Comparison of ENCODE assay signal across 28 mouse cellular contexts in the genomic region with DNA sequence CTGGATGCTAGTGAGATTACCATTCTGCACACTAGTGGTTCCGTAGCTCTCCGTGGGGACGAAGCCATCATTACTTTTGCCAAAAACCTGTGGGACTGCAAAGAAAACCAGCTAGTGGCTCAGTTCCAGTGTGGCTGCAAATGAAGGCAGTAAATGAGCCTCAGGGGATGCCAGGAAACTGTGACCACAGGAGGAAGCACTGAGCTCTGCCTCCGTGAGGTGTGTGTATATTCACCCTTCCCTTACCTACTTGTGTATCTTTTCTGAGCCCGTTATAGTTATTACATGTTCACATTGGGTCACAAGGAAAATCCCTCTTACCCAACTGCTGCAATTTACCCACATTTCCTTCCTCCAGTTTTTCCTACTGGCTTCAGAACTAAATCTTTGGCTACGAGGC. TPM values are rescaled to one million over a fixed set of nuclear protein-coding genes. Genes with fewer than 3 reads are reported as not detected.
A peak's percentile ranks its signal among the peaks of the same experiment; 100 is the strongest.
DNase-seq lines count a peak whose midpoint lies in the region; ATAC-seq and TF ChIP-seq lines count a peak whose summit lies in the region.
"Had no signal": no experiment of that assay in that cellular context is flagged by ENCODE, and none has a peak within 500 bp of the region (broad histone marks: within the 10 kb centered on the region; RNA-seq: fewer than 3 reads in every experiment).

No protein-coding gene starts in this region.

- no peaks in the 10 kb centered on the region for H3K36me3 ChIP-seq in liver, embryonic 15.5 days (replicated peaks)
- H3K36me3 ChIP-seq: embryonic facial prominence, embryonic 15.5 days; forebrain, embryonic 10.5 days; forebrain, embryonic 15.5 days; G1E; heart, embryonic 15.5 days; hindbrain, embryonic 15.5 days had no signal

- H3K4me2 ChIP-seq in liver, embryonic 15.5 days: no peak overlapping the region
- H3K4me2 ChIP-seq: embryonic facial prominence, embryonic 15.5 days; forebrain, embryonic 15.5 days; heart, embryonic 11.5 days; heart, embryonic 15.5 days; hindbrain, embryonic 15.5 days had no signal

- H3K9ac ChIP-seq in liver, embryonic 15.5 days: no peak overlapping the region
- H3K9ac ChIP-seq: embryonic facial prominence, embryonic 15.5 days; forebrain, embryonic 15.5 days; heart, embryonic 15.5 days; hindbrain, embryonic 15.5 days had no signal

- 0 out of 2 replicates have a peak, but pooled peaks have one; percentile 33 for TF ChIP-seq CTCF in bone marrow, adult 2 months (IDR thresholded peaks at IDR 0.05; ENCODE audit: control insufficient read depth, insufficient read depth, low read length)

- H3K9me3 ChIP-seq in liver, embryonic 15.5 days (replicated peaks): no peaks in the 10 kb centered on the region
- H3K9me3 ChIP-seq: embryonic facial prominence, embryonic 15.5 days; forebrain, embryonic 10.5 days; forebrain, embryonic 15.5 days; G1E; heart, embryonic 15.5 days; hindbrain, embryonic 15.5 days had no signal

- H3K4me1 ChIP-seq in liver, embryonic 15.5 days (replicated peaks): no peaks in the 10 kb centered on the region
- no peaks in the 10 kb centered on the region; the same call in 1 of the 2 replicates for H3K4me1 ChIP-seq in bone marrow, adult 2 months (ENCODE audit: control insufficient read depth, insufficient read depth, low read length)
- H3K4me1 ChIP-seq: embryonic facial prominence, embryonic 15.5 days; forebrain, embryonic 10.5 days; forebrain, embryonic 15.5 days; heart, embryonic 15.5 days; hindbrain, embryonic 15.5 days had no signal

- WGBS in liver, embryonic 15.5 days (ENCODE audit: insufficient replicate concordance): 39% methylated on average over 6 of the region's 6 CpGs
- whole genome bisulfite sequencing in bone marrow, adult 2 months: 6% methylated on average over 6 of the region's 6 CpGs

- no peak overlapping the region for H3K27ac ChIP-seq in liver, embryonic 15.5 days (replicated peaks)
- H3K27ac ChIP-seq in bone marrow, adult 2 months (ENCODE audit: control insufficient read depth, insufficient read depth, low read depth, low read length, poor library complexity): peak overlapping the region; percentile 8; the same call in 1 of the 2 replicates
- H3K27ac ChIP-seq: embryonic facial prominence, embryonic 15.5 days; forebrain, embryonic 10.5 days; forebrain, embryonic 15.5 days; heart, adult 2 months; heart, embryonic 15.5 days; hindbrain, embryonic 15.5 days had no signal

- 0 out of 2 replicates have a peak overlapping the region, but pooled peaks have one; percentile 2 for H3K4me3 ChIP-seq in liver, embryonic 15.5 days (replicated peaks)
- H3K4me3 ChIP-seq in bone marrow, adult 2 months (replicated peaks; ENCODE audit: control insufficient read depth, low read depth, low read length): peak overlapping the region; percentile 61
- H3K4me3 ChIP-seq: embryonic facial prominence, embryonic 15.5 days; erythroblast, embryonic 14.5 days; forebrain, embryonic 10.5 days; forebrain, embryonic 15.5 days; heart, adult 2 months; heart, embryonic 15.5 days; hindbrain, embryonic 15.5 days had no signal

- DNase-seq in liver: no peak
- peak; percentile 49 for DNase-seq in 416B (ENCODE audit: low read depth)
- DNase-seq in heart, adult 11 months: no peak
- DNase-seq in lung, postnatal 10 days: no peak
- DNase-seq in adipocyte (ENCODE audit: low spot score): no peak
- DNase-seq: adrenal gland, postnatal 10 days; B cell, adult 2 months; cerebellum, adult 18-20 months; embryo, embryonic 11 days; gastrocnemius, postnatal 36 days; heart, adult 2 months; heart, postnatal 14 days had no signal

- no peak for ATAC-seq in liver, embryonic 15.5 days (ENCODE audit: insufficient read depth)
- peak; percentile 85 to 90 for ATAC-seq in hematopoietic stem cell, adult 5-6 weeks (replicated peaks in 1 of 2; ENCODE audit: insufficient read depth in 1 of 2, low FRiP score in 2 of 2, low TSS enrichment in 1 of 2, low read depth in 1 of 2, poor library complexity in 2 of 2, severe bottlenecking in 2 of 2)
- ATAC-seq: CD4-positive, CD25-positive, alpha-beta regulatory T cell, adult 4 months; forebrain, embryonic 15.5 days had no signal

- H3K27me3 ChIP-seq in liver, embryonic 15.5 days: no peaks in the 10 kb centered on the region
- H3K27me3 ChIP-seq: embryonic facial prominence, embryonic 15.5 days; forebrain, embryonic 15.5 days; heart, embryonic 15.5 days; hindbrain, embryonic 15.5 days had no signal

- no peak for TF ChIP-seq POLR2A in bone marrow, adult 2 months (IDR thresholded peaks at IDR 0.05; ENCODE audit: borderline replicate concordance, control insufficient read depth, low read depth, low read length)

RNA-seq across cellular contexts. Expression of a gene that starts 1.3 kb away (rescaled TPM):
- polyA plus RNA-seq in liver, embryonic 15.5 days (2015; fragmentation: Nextera tagmentation; extraction: Ambion mirVana): 10.3 and 11.1 TPM in 2 replicates
- 7.8 and 29.5 TPM in 2 replicates for polyA plus RNA-seq in bone marrow, adult 2 months (2011; ENCODE audit: insufficient read depth, insufficient read length, low replicate concordance, missing spikeins)
- 13.3 and 33.6 TPM in 2 replicates for total RNA-seq in hematopoietic stem cell, adult 5-6 weeks (2017)
- polyA plus RNA-seq: CD4-positive, CD25-positive, alpha-beta regulatory T cell, adult 4 months; erythroblast, embryonic 14.5 days; G1E had no signal

RNA-seq across cellular contexts. Expression of a gene that starts 15.0 kb away (rescaled TPM):
- polyA plus RNA-seq in liver, embryonic 15.5 days (2015; fragmentation: Nextera tagmentation; extraction: Ambion mirVana): not detected in 2 replicates
- not detected in 2 replicates for polyA plus RNA-seq in bone marrow, adult 2 months (2011; ENCODE audit: insufficient read depth, insufficient read length, low replicate concordance, missing spikeins)
- total RNA-seq in hematopoietic stem cell, adult 5-6 weeks (2017): not detected in 2 replicates
- total RNA-seq: adrenal gland, postnatal 10 days; adrenal gland, postnatal 4 days; gastrocnemius, adult 8-10 months; gastrocnemius, postnatal 36 days; heart, adult 2 months; heart, postnatal 14 days had no signal
- polyA plus RNA-seq: CD4-positive, CD25-positive, alpha-beta regulatory T cell, adult 4 months; embryonic facial prominence, embryonic 11.5 days; embryonic facial prominence, embryonic 15.5 days; erythroblast, embryonic 14.5 days; forebrain, embryonic 10.5 days; forebrain, embryonic 15.5 days; G1E; heart, adult 2 months; heart, embryonic 15.5 days; hindbrain, embryonic 11.5 days; hindbrain, embryonic 15.5 days had no signal

RNA-seq across cellular contexts. Expression of a gene that starts 28.8 kb away (rescaled TPM):
- polyA plus RNA-seq in liver, embryonic 15.5 days (2015; fragmentation: Nextera tagmentation; extraction: Ambion mirVana): not detected in 2 replicates
- not detected in 2 replicates for polyA plus RNA-seq in bone marrow, adult 2 months (2011; ENCODE audit: insufficient read depth, insufficient read length, low replicate concordance, missing spikeins)
- total RNA-seq in hematopoietic stem cell, adult 5-6 weeks (2017): not detected in 2 replicates
- total RNA-seq: adrenal gland, postnatal 10 days; adrenal gland, postnatal 4 days; G1E; gastrocnemius, adult 8-10 months; gastrocnemius, postnatal 36 days; heart, adult 2 months; heart, postnatal 14 days had no signal
- polyA plus RNA-seq: CD4-positive, CD25-positive, alpha-beta regulatory T cell, adult 4 months; embryonic facial prominence, embryonic 11.5 days; embryonic facial prominence, embryonic 15.5 days; erythroblast, embryonic 14.5 days; forebrain, embryonic 10.5 days; forebrain, embryonic 15.5 days; G1E; heart, adult 2 months; heart, embryonic 11.5 days; heart, embryonic 15.5 days; hindbrain, embryonic 11.5 days; hindbrain, embryonic 15.5 days had no signal

RNA-seq across cellular contexts. Expression of a gene that starts 29.5 kb away (rescaled TPM):
- not detected in 2 replicates for polyA plus RNA-seq in liver, embryonic 15.5 days (2015; fragmentation: Nextera tagmentation; extraction: Ambion mirVana)
- not detected in 2 replicates for polyA plus RNA-seq in bone marrow, adult 2 months (2011; ENCODE audit: insufficient read depth, insufficient read length, low replicate concordance, missing spikeins)
- not detected in 2 replicates for total RNA-seq in hematopoietic stem cell, adult 5-6 weeks (2017)
- total RNA-seq: adrenal gland, postnatal 10 days; adrenal gland, postnatal 4 days; gastrocnemius, adult 8-10 months; gastrocnemius, postnatal 36 days; heart, adult 2 months; heart, postnatal 14 days had no signal
- polyA plus RNA-seq: CD4-positive, CD25-positive, alpha-beta regulatory T cell, adult 4 months; embryonic facial prominence, embryonic 15.5 days; erythroblast, embryonic 14.5 days; G1E; heart, adult 2 months; heart, embryonic 11.5 days; heart, embryonic 15.5 days; hindbrain, embryonic 11.5 days had no signal

RNA-seq across cellular contexts. Expression of a gene that starts 44.3 kb away (rescaled TPM):
- polyA plus RNA-seq in liver, embryonic 15.5 days (2015; fragmentation: Nextera tagmentation; extraction: Ambion mirVana): 1.7 and 2.1 TPM in 2 replicates
- 6.0 and 10.9 TPM in 2 replicates for polyA plus RNA-seq in bone marrow, adult 2 months (2011; ENCODE audit: insufficient read depth, insufficient read length, low replicate concordance, missing spikeins)
- 3.2 and 13.6 TPM in 2 replicates for total RNA-seq in hematopoietic stem cell, adult 5-6 weeks (2017)
- polyA plus RNA-seq: embryonic facial prominence, embryonic 11.5 days; forebrain, embryonic 10.5 days; forebrain, embryonic 15.5 days; G1E; hindbrain, embryonic 11.5 days had no signal
